Mouse (Mus musculus) spleen, postnatal 36 days (tissue): ENCODE measurements at regions not wholly inside any gene's neighbourhood (a gene's known extent, or its start where the extent isn't known, plus 50 kb on each side); places are given as distances from the start of the nearest gene placed in this dataset.
"Not testable (repeated sequence)": the region's sequence is repeated elsewhere in the genome, so short reads cannot be mapped to it uniquely, and the experiment has no call there.

Experiments
- DNase-seq, 2 experiments: peaks; one replicate each; pipeline ENCODE4 v3.0.0; 2022; ENCODE audit warnings: low spot score in 2 of 2, mixed read lengths in 1 of 2

GRCm38 (mm10) chr1:184669173-184669572 lies 63.2 kb downstream of the Hlx start:
- not testable (repeated sequence) for DNase-seq

GRCm38 (mm10) chr1:184668428-184668827 lies 64.0 kb downstream of the Hlx start:
- DNase-seq: no peak

- DNase-seq: no peak
These were observed 64.4 kb downstream of the Hlx start for GRCm38 (mm10) chr1:184668022-184668421.

- peak in 1 of 2 experiments; percentile 25 for DNase-seq
These were observed 67.2 kb downstream of the Hlx start for GRCm38 (mm10) chr1:184665243-184665642.

- no peak for DNase-seq
These were observed 68.4 kb downstream of the Hlx start for GRCm38 (mm10) chr1:184664098-184664375.

GRCm38 (mm10) chr1:184663300-184664097 lies 68.9 kb downstream of the Hlx start:
- no peak for DNase-seq

- DNase-seq: no peak
These were observed 81.8 kb downstream of the Hlx start for GRCm38 (mm10) chr1:184650541-184651105.

- peak; percentile 17 to 33 for DNase-seq
These were observed 84.4 kb downstream of the Hlx start for GRCm38 (mm10) chr1:184647920-184648540.

GRCm38 (mm10) chr1:184644767-184645598 lies 87.4 kb downstream of the Hlx start:
- DNase-seq: peak; percentile 58 to 77

GRCm38 (mm10) chr1:184630695-184631475 lies 101.5 kb downstream of the Hlx start:
- no peak for DNase-seq

- no peak for DNase-seq
These were observed 103.2 kb downstream of the Hlx start for GRCm38 (mm10) chr1:184629194-184629593.

- no peak for DNase-seq
These were observed 103.8 kb downstream of the Hlx start for GRCm38 (mm10) chr1:184628566-184629168.

GRCm38 (mm10) chr1:184622462-184622861 lies 110.0 kb downstream of the Hlx start:
- no peak for DNase-seq

GRCm38 (mm10) chr1:184621950-184622349 lies 110.5 kb downstream of the Hlx start:
- DNase-seq: no peak

GRCm38 (mm10) chr1:184617853-184618454 lies 114.5 kb downstream of the Hlx start:
- no peak for DNase-seq

GRCm38 (mm10) chr1:184615991-184616390 lies 116.4 kb downstream of the Hlx start:
- no peak for DNase-seq

GRCm38 (mm10) chr1:184614699-184615415 lies 117.6 kb downstream of the Hlx start:
- peak in 1 of 2 experiments; percentile 17 for DNase-seq

- no peak for DNase-seq
These were observed 119.5 kb downstream of the Hlx start for GRCm38 (mm10) chr1:184612880-184613279.

- no peak for DNase-seq
These were observed 123.5 kb downstream of the Hlx start for GRCm38 (mm10) chr1:184608938-184609337.

- DNase-seq: no peak
These were observed 124.1 kb downstream of the Hlx start for GRCm38 (mm10) chr1:184608338-184608737.
